Mouse (Mus musculus) erythroblast, embryonic 14.5 days (primary cell): ENCODE data around the gene Prss43.

Source experiments
- GATA1 ChIP-seq: IDR thresholded peaks from 2 replicates; pipeline ENCODE4 v1.6.1; 2012; ENCODE audit warnings: low read length, inconsistent platforms, mixed read lengths
- TAL1 ChIP-seq: IDR thresholded peaks from 3 replicates; pipeline ENCODE4 v1.6.1; 2012; ENCODE audit warnings: low read length, inconsistent platforms, mixed read lengths

DNA sequence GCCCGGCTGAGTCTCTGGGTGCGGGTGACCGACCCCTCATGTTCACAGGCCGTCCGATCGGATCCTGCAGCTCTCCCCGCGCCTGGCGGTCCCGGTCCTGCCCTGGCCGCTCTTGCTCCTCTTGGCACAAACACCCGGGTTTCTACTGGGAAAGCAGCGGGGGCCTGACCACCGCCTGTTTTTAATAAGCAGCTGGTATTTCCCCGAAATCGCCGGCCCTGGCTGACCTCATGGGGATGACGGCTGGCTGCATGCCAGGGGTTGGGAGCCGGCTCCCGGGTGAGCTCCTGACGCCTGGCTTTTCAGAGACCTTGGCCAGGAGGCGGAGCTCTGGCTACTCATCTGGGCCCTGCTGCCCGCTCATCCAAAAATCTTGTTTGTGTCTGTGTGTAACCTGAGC, 44.8 kb upstream of the Prss43 start:
- TF ChIP-seq GATA1: no peak
- TF ChIP-seq TAL1: no peak
